Mouse (Mus musculus): ENCODE data around the gene Gtf2h4. TPM values are rescaled to one million over a fixed set of nuclear protein-coding genes. Genes with fewer than 3 reads are reported as not detected.

Gtf2h4 gene
- polyA plus RNA-seq, 1 experiment from 2014 or later: 41.2 TPM

GRCm38 (mm10) chr17:35700371-35700961 lies 26.9 kb upstream of the Gtf2h4 start:
- Histone ChIP-seq H3K4me3 (ENCODE audit: low read depth, low read length) (peak overlapping the region; percentile 83), H3K9ac (ENCODE audit: low read length) (peak overlapping the region; percentile 96), H3K36me3 (ENCODE audit: control insufficient read depth, insufficient read depth, low read length) (peaks cover 7% of the 10 kb centered on the region; the same call in 1 of the 2 replicates), H3K9me3 (ENCODE audit: control insufficient read depth, low read length) (no peaks in the 10 kb centered on the region), H3K27me3 (ENCODE audit: control insufficient read depth, insufficient read depth, low read length) (no peaks in the 10 kb centered on the region), H3K27ac (ENCODE audit: low read depth, low read length) (peak overlapping the region; percentile 95), H3K4me1 (replicated peaks; ENCODE audit: control insufficient read depth, insufficient read depth, low read length) (peaks cover 29% of the 10 kb centered on the region), H3K4me2 (ENCODE audit: low read depth, low read length, severe bottlenecking) (peak overlapping the region; percentile 65)
- peak; percentile 17 for ATAC-seq (replicated peaks; ENCODE audit: low FRiP score)
- peak; percentile 84 for DNase-seq (ENCODE audit: low spot score)
- WGBS: under 1% methylated on average over 37 of the region's 66 CpGs

GRCm38 (mm10) chr17:35699919-35700318 lies 26.4 kb upstream of the Gtf2h4 start:
- DNase-seq (ENCODE audit: low spot score) (peak; percentile 74), ATAC-seq (replicated peaks; ENCODE audit: low FRiP score) (no peak)
- peak overlapping the region; percentile 96 for H3K9ac ChIP-seq (ENCODE audit: low read length)
- H3K9me3 ChIP-seq (ENCODE audit: control insufficient read depth, low read length): no peaks in the 10 kb centered on the region
- peak overlapping the region; percentile 83 for H3K4me3 ChIP-seq (ENCODE audit: low read depth, low read length)
- WGBS: 4% methylated on average over 19 of the region's 19 CpGs
- H3K27ac ChIP-seq (ENCODE audit: low read depth, low read length): peak overlapping the region; percentile 95
- H3K4me2 ChIP-seq (ENCODE audit: low read depth, low read length, severe bottlenecking): peak overlapping the region; percentile 65
- H3K27me3 ChIP-seq (ENCODE audit: control insufficient read depth, insufficient read depth, low read length): no peaks in the 10 kb centered on the region
- H3K4me1 ChIP-seq (replicated peaks; ENCODE audit: control insufficient read depth, insufficient read depth, low read length): peaks cover 29% of the 10 kb centered on the region
- peaks cover 12% of the 10 kb centered on the region; the same call in 1 of the 2 replicates for H3K36me3 ChIP-seq (ENCODE audit: control insufficient read depth, insufficient read depth, low read length)

GRCm38 (mm10) chr17:35698501-35698883 lies 25.0 kb upstream of the Gtf2h4 start:
- WGBS: 28% methylated on average over 5 of the region's 5 CpGs
- Histone ChIP-seq H3K9ac (ENCODE audit: low read length) (peak overlapping the region; percentile 73), H3K4me2 (ENCODE audit: low read depth, low read length, severe bottlenecking) (peak overlapping the region; percentile 64), H3K36me3 (ENCODE audit: control insufficient read depth, insufficient read depth, low read length) (peaks cover 16% of the 10 kb centered on the region; the same call in 1 of the 2 replicates), H3K4me1 (replicated peaks; ENCODE audit: control insufficient read depth, insufficient read depth, low read length) (peaks cover 29% of the 10 kb centered on the region), H3K27ac (ENCODE audit: low read depth, low read length) (peak overlapping the region; percentile 96), H3K4me3 (ENCODE audit: low read depth, low read length) (peak overlapping the region; percentile 29), H3K27me3 (ENCODE audit: control insufficient read depth, insufficient read depth, low read length) (no peaks in the 10 kb centered on the region), H3K9me3 (ENCODE audit: control insufficient read depth, low read length) (no peaks in the 10 kb centered on the region)
- DNase-seq (ENCODE audit: low spot score) (no peak), ATAC-seq (replicated peaks; ENCODE audit: low FRiP score) (no peak)

- peaks cover 21% of the 10 kb centered on the region for H3K36me3 ChIP-seq (ENCODE audit: control insufficient read depth, insufficient read depth, low read length)
- H3K9ac ChIP-seq (ENCODE audit: low read length): peak overlapping the region; percentile 73
- no peaks in the 10 kb centered on the region for H3K9me3 ChIP-seq (ENCODE audit: control insufficient read depth, low read length)
- peak overlapping the region; percentile 64 for H3K4me2 ChIP-seq (ENCODE audit: low read depth, low read length, severe bottlenecking)
- H3K27ac ChIP-seq (ENCODE audit: low read depth, low read length): peak overlapping the region; percentile 96
- no peaks in the 10 kb centered on the region for H3K27me3 ChIP-seq (ENCODE audit: control insufficient read depth, insufficient read depth, low read length)
- peak; percentile 86 for DNase-seq (ENCODE audit: low spot score)
- ATAC-seq (replicated peaks; ENCODE audit: low FRiP score): peak; percentile 68
- peaks cover 29% of the 10 kb centered on the region for H3K4me1 ChIP-seq (replicated peaks; ENCODE audit: control insufficient read depth, insufficient read depth, low read length)
- peak overlapping the region; percentile 29 for H3K4me3 ChIP-seq (ENCODE audit: low read depth, low read length)
- 1% methylated on average over 16 of the region's 16 CpGs for WGBS
Measured at GRCm38 (mm10) chr17:35697759-35698500, 24.4 kb upstream of the Gtf2h4 start.

DNA sequence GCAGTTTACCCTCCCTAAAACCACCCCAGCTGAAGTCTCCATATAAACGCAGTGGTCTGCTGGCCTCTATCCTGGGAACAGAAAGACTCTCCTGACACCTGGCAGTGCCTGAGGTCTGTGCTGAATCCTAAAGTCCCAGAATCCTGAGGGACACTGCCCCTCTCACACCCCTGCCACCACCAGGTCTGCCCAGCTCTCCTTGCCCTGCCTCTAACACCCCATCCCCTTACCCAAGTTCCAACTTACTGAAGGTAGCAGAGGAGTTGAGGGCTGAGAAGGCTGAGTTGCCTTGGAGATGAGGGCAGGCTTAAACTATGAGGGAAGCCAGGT lies 23.9 kb upstream of the Gtf2h4 start:
- DNase-seq (ENCODE audit: low spot score): no peak
- no peaks in the 10 kb centered on the region for H3K27me3 ChIP-seq (ENCODE audit: control insufficient read depth, insufficient read depth, low read length)
- H3K27ac ChIP-seq (ENCODE audit: low read depth, low read length): peak overlapping the region; percentile 96
- peaks cover 27% of the 10 kb centered on the region for H3K36me3 ChIP-seq (ENCODE audit: control insufficient read depth, insufficient read depth, low read length)
- peaks cover 29% of the 10 kb centered on the region for H3K4me1 ChIP-seq (replicated peaks; ENCODE audit: control insufficient read depth, insufficient read depth, low read length)
- H3K9me3 ChIP-seq (ENCODE audit: control insufficient read depth, low read length): no peaks in the 10 kb centered on the region
- ATAC-seq (replicated peaks; ENCODE audit: low FRiP score): no peak; the same call in none of the 2 replicates
- H3K4me2 ChIP-seq (ENCODE audit: low read depth, low read length, severe bottlenecking): peak overlapping the region; percentile 64
- WGBS: 18% methylated on average over 1 of the region's 1 CpGs
- peak overlapping the region; percentile 73 for H3K9ac ChIP-seq (ENCODE audit: low read length)
- peak overlapping the region; percentile 29 for H3K4me3 ChIP-seq (ENCODE audit: low read depth, low read length)

- Histone ChIP-seq H3K4me3 (ENCODE audit: low read depth, low read length) (peak overlapping the region; percentile 29), H3K27me3 (ENCODE audit: control insufficient read depth, insufficient read depth, low read length) (no peaks in the 10 kb centered on the region), H3K4me2 (ENCODE audit: low read depth, low read length, severe bottlenecking) (peak overlapping the region; percentile 64; the same call in 1 of the 2 replicates), H3K9ac (ENCODE audit: low read length) (peak overlapping the region; percentile 73), H3K4me1 (replicated peaks; ENCODE audit: control insufficient read depth, insufficient read depth, low read length) (peaks cover 29% of the 10 kb centered on the region), H3K9me3 (ENCODE audit: control insufficient read depth, low read length) (no peaks in the 10 kb centered on the region), H3K27ac (ENCODE audit: low read depth, low read length) (peak overlapping the region; percentile 96; the same call in 1 of the 2 replicates), H3K36me3 (ENCODE audit: control insufficient read depth, insufficient read depth, low read length) (peaks cover 31% of the 10 kb centered on the region)
- DNase-seq (ENCODE audit: low spot score): no peak
- WGBS: 68% methylated on average over 6 of the region's 6 CpGs
- no peak for ATAC-seq (replicated peaks; ENCODE audit: low FRiP score)
Measured at GRCm38 (mm10) chr17:35696691-35697090, 23.2 kb upstream of the Gtf2h4 start.

- H3K4me1 ChIP-seq (replicated peaks; ENCODE audit: control insufficient read depth, insufficient read depth, low read length): peaks cover 29% of the 10 kb centered on the region
- H3K9me3 ChIP-seq (ENCODE audit: control insufficient read depth, low read length): no peaks in the 10 kb centered on the region
- no peak overlapping the region for H3K9ac ChIP-seq (ENCODE audit: low read length)
- peaks cover 40% of the 10 kb centered on the region for H3K36me3 ChIP-seq (ENCODE audit: control insufficient read depth, insufficient read depth, low read length)
- DNase-seq (ENCODE audit: low spot score): peak; percentile 73
- H3K27me3 ChIP-seq (ENCODE audit: control insufficient read depth, insufficient read depth, low read length): no peaks in the 10 kb centered on the region
- no peak for ATAC-seq (replicated peaks; ENCODE audit: low FRiP score)
- WGBS: 94% methylated on average over 2 of the region's 2 CpGs
- no peak overlapping the region for H3K4me3 ChIP-seq (ENCODE audit: low read depth, low read length)
- no peak overlapping the region for H3K27ac ChIP-seq (ENCODE audit: low read depth, low read length)
- H3K4me2 ChIP-seq (ENCODE audit: low read depth, low read length, severe bottlenecking): no peak overlapping the region
Measured at GRCm38 (mm10) chr17:35695289-35695688, 21.8 kb upstream of the Gtf2h4 start.

- DNase-seq (ENCODE audit: low spot score) (no peak), ATAC-seq (replicated peaks; ENCODE audit: low FRiP score) (no peak)
- H3K4me1 ChIP-seq (replicated peaks; ENCODE audit: control insufficient read depth, insufficient read depth, low read length): peaks cover 20% of the 10 kb centered on the region
- no peak overlapping the region for H3K27ac ChIP-seq (ENCODE audit: low read depth, low read length)
- no peak overlapping the region for H3K9ac ChIP-seq (ENCODE audit: low read length)
- no peaks in the 10 kb centered on the region for H3K27me3 ChIP-seq (ENCODE audit: control insufficient read depth, insufficient read depth, low read length)
- 94% methylated on average over 5 of the region's 5 CpGs for WGBS
- H3K9me3 ChIP-seq (ENCODE audit: control insufficient read depth, low read length): no peaks in the 10 kb centered on the region
- peaks cover 47% of the 10 kb centered on the region for H3K36me3 ChIP-seq (ENCODE audit: control insufficient read depth, insufficient read depth, low read length)
- H3K4me2 ChIP-seq (ENCODE audit: low read depth, low read length, severe bottlenecking): no peak overlapping the region
- no peak overlapping the region for H3K4me3 ChIP-seq (ENCODE audit: low read depth, low read length)
Measured at GRCm38 (mm10) chr17:35693906-35694305, 20.4 kb upstream of the Gtf2h4 start.

Measured in forebrain, embryonic 11.5 days (tissue).